Mouse (Mus musculus) layer of hippocampus, adult 2 months (tissue): ENCODE results near the gene Olfr392. TPM values are rescaled to one million over a fixed set of nuclear protein-coding genes. Genes with fewer than 3 reads are reported as not detected.

Experiments
- DNase-seq, 2 experiments: peaks; one replicate each; pipeline ENCODE4 v3.0.0; 2022; ENCODE audit warnings: low spot score in 2 of 2
- H3K27ac ChIP-seq: fragments of 200-600 bp; 2 replicates; pipeline ENCODE4 v1.8.1; 2022
- H3K4me3 ChIP-seq: fragments of 200-600 bp; 2 replicates; pipeline ENCODE4 v1.8.1; 2022; ENCODE audit warnings: mild to moderate bottlenecking
- CTCF ChIP-seq: fragments of 200-600 bp; conservative IDR thresholded peaks from 2 replicates; pipeline ENCODE4 v1.8.1; 2022; ENCODE audit warnings: antibody characterized with exemption, mild to moderate bottlenecking, moderate library complexity
- long read RNA-seq, 2 experiments: library from polyadenylated mRNA; stranded (forward); transcript quantifications; one replicate each; pipeline ENCODE4 v2.0.0; 2021; ENCODE audit warnings: borderline mapping rate in 2 of 2
- total RNA-seq, 2 experiments: library from RNA; stranded (reverse); gene quantifications; 2 replicates each; pipeline ENCODE4 v1.2.3; 2021

Gene Olfr392
- not detected for total RNA-seq
- long read RNA-seq, experiment 1 = 0 reads
- long read RNA-seq, experiment 2 = 0 reads

DNA sequence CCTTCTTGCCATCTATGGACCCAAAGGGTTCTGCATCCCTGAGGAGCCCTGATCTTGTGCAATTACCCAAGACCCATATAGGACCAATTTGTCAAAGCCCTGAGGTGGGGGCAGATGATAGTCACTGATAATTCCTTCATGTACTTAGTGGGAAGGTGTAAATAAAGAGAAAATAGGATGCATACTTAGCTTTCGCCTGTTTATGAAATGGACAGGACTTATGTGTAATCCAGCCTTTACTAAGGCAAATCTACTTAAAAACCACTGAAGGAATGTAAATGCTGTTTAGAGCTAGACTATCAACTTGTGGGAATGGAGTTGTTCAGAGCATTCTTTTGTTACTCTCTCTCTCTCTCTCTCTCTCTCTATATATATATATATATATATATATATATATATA is at the start of gene Olfr392:
TSS of gene Olfr392 (minus strand) at position 101 of the 400 bp plus-strand sequence.
- no peak for DNase-seq
- no peak for TF ChIP-seq CTCF
- Histone ChIP-seq H3K4me3 (no peak within 1 kb of the TSS), H3K27ac (no peak within 1 kb of the TSS)

DNA sequence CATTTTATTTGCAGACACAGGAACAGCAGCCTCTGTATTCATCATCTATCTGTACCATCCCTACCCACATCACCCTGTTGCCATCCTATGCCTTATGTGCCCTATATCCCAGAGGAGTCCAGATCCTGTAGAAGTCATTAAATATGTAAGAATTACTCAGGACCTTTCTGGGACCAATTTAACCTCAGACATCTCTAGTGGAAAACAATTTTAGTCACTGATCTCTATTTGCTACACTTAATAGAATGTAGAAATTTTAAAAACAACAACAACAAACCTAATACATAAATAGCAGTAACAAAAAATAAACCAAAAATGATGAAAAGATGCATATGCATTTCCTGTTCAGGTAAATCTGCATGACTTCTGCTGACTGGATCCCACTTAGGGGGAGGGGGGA is 34.5 kb upstream of the Olfr392 start, which contains the start of gene Olfr393:
TSS of gene Olfr393 (minus strand) at position 101 of the 400 bp plus-strand sequence.
- no peak for TF ChIP-seq CTCF
- no peak within 1 kb of the TSS for H3K27ac ChIP-seq
- no peak for DNase-seq
- H3K4me3 ChIP-seq = no peak within 1 kb of the TSS

DNA sequence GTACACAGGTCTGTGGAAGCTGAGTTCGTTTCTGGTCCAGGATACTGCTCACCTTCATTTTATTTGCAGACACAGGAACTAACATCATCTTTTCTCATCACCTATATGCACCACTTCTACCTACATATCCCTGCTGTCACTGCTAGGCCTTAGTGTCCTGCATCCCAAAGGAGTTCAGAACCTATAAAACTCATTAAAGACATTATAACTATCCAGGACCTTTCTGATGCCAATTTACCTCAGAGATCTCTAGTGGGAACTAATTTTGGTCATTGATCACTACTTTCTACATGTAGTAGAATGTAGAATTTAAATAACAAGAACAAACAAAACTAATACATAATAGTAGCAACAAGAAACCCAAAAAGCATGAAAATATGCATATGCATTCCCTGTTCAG is 13.9 kb downstream of the Olfr392 start, which contains the start of gene Olfr391-ps:
TSS of gene Olfr391-ps (minus strand) at position 101 of the 400 bp plus-strand sequence.
- Histone ChIP-seq H3K27ac (no peak within 1 kb of the TSS), H3K4me3 (no peak within 1 kb of the TSS)
- TF ChIP-seq CTCF = no peak
- DNase-seq = no peak

DNA sequence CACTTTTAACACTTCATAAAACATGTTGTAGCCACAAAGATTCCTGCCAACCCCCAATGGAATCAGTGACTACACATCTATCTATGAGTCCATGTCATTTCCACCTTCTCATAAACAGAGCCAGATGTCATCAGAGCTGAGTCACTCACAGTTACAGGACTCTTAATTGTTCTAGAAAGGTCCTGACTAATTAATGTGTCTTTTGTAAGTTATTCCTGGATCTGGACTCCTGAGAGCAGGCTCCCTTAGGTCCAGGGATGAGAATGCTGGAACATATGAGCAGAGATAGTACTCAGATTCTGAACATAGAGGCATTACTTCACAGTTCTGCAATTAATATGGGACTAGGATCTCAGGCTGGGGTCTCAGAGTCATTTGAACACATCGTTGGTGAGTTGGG is 34.2 kb downstream of the Olfr392 start, which contains the start of gene Olfr390:
TSS of gene Olfr390 (plus strand) at position 301 of the 400 bp plus-strand sequence.
- TF ChIP-seq CTCF = no peak
- Histone ChIP-seq H3K27ac (no peak within 1 kb of the TSS), H3K4me3 (no peak within 1 kb of the TSS)
- no peak for DNase-seq

DNA sequence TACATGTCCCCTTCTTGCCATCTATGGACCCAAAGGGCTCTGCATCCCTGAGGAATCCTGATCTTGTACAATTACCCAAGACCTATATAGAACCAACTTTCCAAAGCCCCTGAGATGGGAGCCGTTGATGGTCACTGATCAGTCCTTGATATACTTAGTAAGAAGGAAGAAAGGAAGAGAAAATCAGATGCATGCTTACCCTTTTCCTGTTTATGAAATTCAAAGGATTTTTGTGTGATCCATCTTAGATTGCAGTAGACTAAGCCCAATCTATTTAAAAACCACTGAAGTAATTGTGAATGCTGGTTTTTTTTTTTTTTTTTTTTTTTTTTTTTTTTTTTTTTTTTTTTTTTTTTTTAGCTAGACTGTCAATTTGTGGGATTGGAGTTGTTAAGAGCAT is 36.2 kb downstream of the Olfr392 start, which contains the start of gene Olfr389:
TSS of gene Olfr389 (minus strand) at position 101 of the 400 bp plus-strand sequence.
- Histone ChIP-seq H3K4me3 (no peak within 1 kb of the TSS), H3K27ac (no peak within 1 kb of the TSS)
- DNase-seq = no peak
- no peak for TF ChIP-seq CTCF

Other genes starting within 250 kb of the Olfr392 start
- gene Olfr385, start 224.0 kb downstream of the Olfr392 start, total RNA-seq = not detected
- not detected for gene Olfr384, start 218.5 kb downstream of the Olfr392 start, total RNA-seq
- gene Zfp735, start 128.3 kb downstream of the Olfr392 start, total RNA-seq = not detected
- gene Olfr389, start 36.3 kb downstream of the Olfr392 start, total RNA-seq = not detected
- not detected for gene Olfr390, start 34.1 kb downstream of the Olfr392 start, total RNA-seq
- not detected for gene Olfr391-ps, start 14.0 kb downstream of the Olfr392 start, total RNA-seq
- gene Olfr393, start 34.4 kb upstream of the Olfr392 start, total RNA-seq = not detected
- not detected for gene Olfr394, start 73.7 kb upstream of the Olfr392 start, total RNA-seq
- not detected for gene Olfr395, start 92.2 kb upstream of the Olfr392 start, total RNA-seq
- not detected for gene Olfr23, start 119.6 kb upstream of the Olfr392 start, total RNA-seq
- gene Olfr397, start 143.8 kb upstream of the Olfr392 start, total RNA-seq = not detected
- gene Olfr398, start 173.4 kb upstream of the Olfr392 start, total RNA-seq = not detected
- gene Olfr139, start 239.5 kb upstream of the Olfr392 start, total RNA-seq = not detected
- gene Olfr399, start 239.6 kb upstream of the Olfr392 start, total RNA-seq = not detected